Comparison of ENCODE assay signal across 8 mouse cellular contexts in genomic region chr2:157367184-157367893, GRCm38 (mm10). TPM values are rescaled to one million over a fixed set of nuclear protein-coding genes. Genes with fewer than 3 reads are reported as not detected.
DNase-seq lines count a peak whose midpoint lies in the region; ATAC-seq and TF ChIP-seq lines count a peak whose summit lies in the region.

TSS of gene Manbal (plus strand) at chr2:157367594.

- peak within 1 kb of the TSS; percentile 92 for H3K9ac ChIP-seq in forebrain, postnatal 0 days
- H3K9ac ChIP-seq in lung, embryonic 15.5 days: peak within 1 kb of the TSS; percentile 80

- H3K9me3 ChIP-seq in G1E (replicated peaks): no peaks in the 10 kb centered on the region
- H3K9me3 ChIP-seq in forebrain, postnatal 0 days (ENCODE audit: low read length): no peaks in the 10 kb centered on the region
- no peaks in the 10 kb centered on the region for H3K9me3 ChIP-seq in lung, embryonic 15.5 days

- peak within 1 kb of the TSS; percentile 90 for H3K4me3 ChIP-seq in G1E (ENCODE audit: low read depth, low read length)
- H3K4me3 ChIP-seq in forebrain, postnatal 0 days (ENCODE audit: low read depth, low read length): peak within 1 kb of the TSS; percentile 76
- H3K4me3 ChIP-seq in lung, embryonic 15.5 days: peak within 1 kb of the TSS; percentile 74

- no peak for TF ChIP-seq CTCF in G1E (IDR thresholded peaks at IDR 0.05; ENCODE audit: low read depth, low read length)
- no peak for TF ChIP-seq CTCF in forebrain, postnatal 0 days (IDR thresholded peaks at IDR 0.05; ENCODE audit: low read depth)

- peaks cover 31% of the 10 kb centered on the region for H3K4me1 ChIP-seq in G1E (ENCODE audit: insufficient read depth, low read depth, low read length)
- H3K4me1 ChIP-seq in forebrain, postnatal 0 days (ENCODE audit: insufficient read depth): peaks cover 10% of the 10 kb centered on the region; the same call in 1 of the 2 replicates
- peaks cover 22% of the 10 kb centered on the region for H3K4me1 ChIP-seq in lung, embryonic 15.5 days

- H3K36me3 ChIP-seq in G1E (replicated peaks): peaks cover 36% of the 10 kb centered on the region
- H3K36me3 ChIP-seq in forebrain, postnatal 0 days (ENCODE audit: insufficient read depth): no peaks in the 10 kb centered on the region
- H3K36me3 ChIP-seq in lung, embryonic 15.5 days: no peaks in the 10 kb centered on the region

- peaks cover 12% of the 10 kb centered on the region for H3K27me3 ChIP-seq in G1E (ENCODE audit: insufficient read depth, low read length)
- H3K27me3 ChIP-seq in forebrain, postnatal 0 days (ENCODE audit: insufficient read depth, low read length): no peaks in the 10 kb centered on the region
- H3K27me3 ChIP-seq in lung, embryonic 15.5 days: no peaks in the 10 kb centered on the region

- peak within 1 kb of the TSS; percentile 91 for H3K27ac ChIP-seq in forebrain, postnatal 0 days (ENCODE audit: low read depth, low read length)
- peak within 1 kb of the TSS; percentile 91 for H3K27ac ChIP-seq in lung, embryonic 15.5 days

- ATAC-seq in G1E (ENCODE audit: extremely low read depth, insufficient number of reproducible peaks, low FRiP score, poor library complexity, severe bottlenecking): peak; percentile 77
- ATAC-seq in forebrain, postnatal 0 days: peak; percentile 97
- peak; percentile 79; the same call in 1 of the 2 replicates for ATAC-seq in lung, embryonic 15.5 days (ENCODE audit: borderline replicate concordance, extremely low read depth, low FRiP score, low TSS enrichment)

- H3K4me2 ChIP-seq in forebrain, postnatal 0 days (ENCODE audit: low read depth): peak within 1 kb of the TSS; percentile 80
- peak within 1 kb of the TSS; percentile 58 for H3K4me2 ChIP-seq in lung, embryonic 15.5 days

- WGBS in forebrain, postnatal 0 days: 4% methylated on average over 42 of the region's 42 CpGs
- WGBS in lung, embryonic 15.5 days: 3% methylated on average over 42 of the region's 42 CpGs

- DNase-seq in G1E (ENCODE audit: low spot score): peak; percentile 89
- peak; percentile 96 to 97 for DNase-seq in cerebellum, adult 18-20 months
- DNase-seq in forebrain, postnatal 0 days: peak; percentile 93
- peak; percentile 98 for DNase-seq in heart, postnatal 4 days
- DNase-seq in layer of hippocampus, adult 8-10 months (ENCODE audit: low spot score in 2 of 2): peak; percentile 89 to 95
- DNase-seq in ovary, adult 18-20 months (ENCODE audit: low spot score): peak; percentile 86
- peak; percentile 93 for DNase-seq in thymus, postnatal 0 days (ENCODE audit: low spot score)

RNA-seq across cellular contexts. Expression of gene Manbal, which starts in this region (rescaled TPM):
- 20.6 and 21.6 TPM in 2 replicates for total RNA-seq in G1E (2014; fragmentation: Nextera tagmentation)
- total RNA-seq in G1E (2017): 19.2 and 19.6 TPM in 2 replicates
- 55.2 and 56.3 TPM in 2 replicates for polyA plus RNA-seq in G1E (2012)
- 69.9 and 73.6 TPM in 2 replicates for total RNA-seq in forebrain, postnatal 0 days (2014; rRNA removed)
- polyA plus RNA-seq in forebrain, postnatal 0 days (2015; fragmentation: Nextera tagmentation; extraction: Ambion mirVana): 139 TPM in 2 replicates
- 10 to 100 TPM; 35.8 to 35.9 TPM for total RNA-seq in heart, postnatal 4 days (2021)
- total RNA-seq in layer of hippocampus, adult 8-10 months (2022): 10 to 100 TPM; 53.4 to 60.4 (median 58.8) TPM
- polyA plus RNA-seq in lung, embryonic 15.5 days (2015; fragmentation: Nextera tagmentation; extraction: Ambion mirVana): 83.9 and 89.4 TPM in 2 replicates
- polyA plus RNA-seq in thymus, postnatal 0 days (2015; fragmentation: Nextera tagmentation; extraction: Ambion mirVana): 63.8 and 73.4 TPM in 2 replicates

Comparison
In these comparisons a context has a peak if more than half of its experiments do, and no peak if none do; other contexts are left out.
1. Peak in every context shown above with its lines: DNase-seq, ATAC-seq, H3K4me3 ChIP-seq and H3K27ac ChIP-seq.